14 mouse cellular contexts compared by ENCODE assay signal in genomic region chr7:35371096-35371495, GRCm38 (mm10). TPM values are rescaled to one million over a fixed set of nuclear protein-coding genes. Genes with fewer than 3 reads are reported as not detected.
DNase-seq lines count a peak whose midpoint lies in the region; ATAC-seq lines count a peak whose summit lies in the region.
"Had no signal": no experiment of that assay in that cellular context is flagged by ENCODE, and none has a peak within 500 bp of the region (broad histone marks: within the 10 kb centered on the region; RNA-seq: fewer than 3 reads in every experiment).

No protein-coding gene starts in this region.

- 27% methylated on average over 14 of the region's 14 CpGs for WGBS in midbrain, embryonic 10.5 days
- 10% methylated on average over 14 of the region's 14 CpGs for WGBS in midbrain, embryonic 13.5 days
- WGBS in hindbrain, embryonic 10.5 days: 27% methylated on average over 14 of the region's 14 CpGs
- WGBS in intestine, embryonic 16.5 days: 54% methylated on average over 14 of the region's 14 CpGs
- 65% methylated on average over 14 of the region's 14 CpGs for WGBS in stomach, embryonic 16.5 days

- no peak overlapping the region for H3K4me2 ChIP-seq in midbrain, embryonic 13.5 days (replicated peaks)
- H3K4me2 ChIP-seq in intestine, embryonic 16.5 days (ENCODE audit: low read depth, low read length): peak overlapping the region; percentile 1; the same call in 1 of the 2 replicates
- H3K4me2 ChIP-seq in stomach, embryonic 16.5 days (ENCODE audit: low read depth, low read length): no peak overlapping the region
- H3K4me2 ChIP-seq: liver, embryonic 12.5 days had no signal

- peaks cover 18% of the 10 kb centered on the region for H3K4me1 ChIP-seq in midbrain, embryonic 10.5 days
- no peaks in the 10 kb centered on the region for H3K4me1 ChIP-seq in midbrain, embryonic 13.5 days (replicated peaks)
- peaks cover 26% of the 10 kb centered on the region for H3K4me1 ChIP-seq in hindbrain, embryonic 10.5 days (replicated peaks)
- peaks cover 21% of the 10 kb centered on the region for H3K4me1 ChIP-seq in intestine, embryonic 16.5 days (ENCODE audit: control insufficient read depth, insufficient read depth, low read length)
- peaks cover 10% of the 10 kb centered on the region; the same call in 1 of the 2 replicates for H3K4me1 ChIP-seq in stomach, embryonic 16.5 days (ENCODE audit: control insufficient read depth, insufficient read depth, low read length)

- peak; percentile 23 for DNase-seq in midbrain, embryonic 10.5 days (ENCODE audit: low spot score)
- DNase-seq in hindbrain, embryonic 10.5 days (ENCODE audit: low spot score): peak; percentile 37
- DNase-seq in right cerebral cortex, adult 2 months (ENCODE audit: low spot score in 2 of 2): no peak
- no peak for DNase-seq in cerebellum, postnatal 36 days
- DNase-seq: adrenal gland, adult 8-10 months; gastrocnemius, postnatal 36 days; kidney, postnatal 10 days; lung, postnatal 14 days; right cerebral cortex, postnatal 14 days had no signal

- H3K27me3 ChIP-seq in midbrain, embryonic 10.5 days (ENCODE audit: low read depth, poor library complexity, severe bottlenecking): no peaks in the 10 kb centered on the region
- no peaks in the 10 kb centered on the region for H3K27me3 ChIP-seq in midbrain, embryonic 13.5 days
- no peaks in the 10 kb centered on the region for H3K27me3 ChIP-seq in hindbrain, embryonic 10.5 days (ENCODE audit: insufficient read depth, poor library complexity, severe bottlenecking)
- H3K27me3 ChIP-seq in intestine, embryonic 16.5 days (replicated peaks; ENCODE audit: control insufficient read depth, insufficient read depth, low read length): no peaks in the 10 kb centered on the region
- H3K27me3 ChIP-seq in stomach, embryonic 16.5 days (ENCODE audit: control insufficient read depth, insufficient read depth, low read length): no peaks in the 10 kb centered on the region
- H3K27me3 ChIP-seq: CH12.LX; liver, embryonic 12.5 days had no signal

- no peak for ATAC-seq in midbrain, embryonic 13.5 days
- no peak for ATAC-seq in intestine, embryonic 16.5 days
- no peak for ATAC-seq in stomach, embryonic 16.5 days (ENCODE audit: insufficient read depth, low FRiP score)
- ATAC-seq: liver, embryonic 12.5 days had no signal

- no peak overlapping the region; the same call in 1 of the 2 replicates for H3K9ac ChIP-seq in midbrain, embryonic 13.5 days (replicated peaks)
- peak overlapping the region; percentile 53; the same call in 1 of the 2 replicates for H3K9ac ChIP-seq in intestine, embryonic 16.5 days (ENCODE audit: low read depth, low read length)
- H3K9ac ChIP-seq in stomach, embryonic 16.5 days (ENCODE audit: low read length): no peak overlapping the region
- H3K9ac ChIP-seq: liver, embryonic 12.5 days had no signal

- 0 out of 2 replicates have a peak overlapping the region, but pooled peaks have one; percentile 14 for H3K4me3 ChIP-seq in midbrain, embryonic 10.5 days
- no peak overlapping the region for H3K4me3 ChIP-seq in midbrain, embryonic 13.5 days (replicated peaks)
- peak overlapping the region; percentile 23 for H3K4me3 ChIP-seq in hindbrain, embryonic 10.5 days
- H3K4me3 ChIP-seq in intestine, embryonic 16.5 days (ENCODE audit: low read length): no peak overlapping the region
- no peak overlapping the region for H3K4me3 ChIP-seq in stomach, embryonic 16.5 days (replicated peaks; ENCODE audit: low read length)
- H3K4me3 ChIP-seq: liver, embryonic 12.5 days had no signal

- H3K27ac ChIP-seq in midbrain, embryonic 10.5 days (replicated peaks): peak overlapping the region; percentile 75
- H3K27ac ChIP-seq in midbrain, embryonic 13.5 days: no peak overlapping the region
- peak overlapping the region; percentile 84 for H3K27ac ChIP-seq in hindbrain, embryonic 10.5 days
- H3K27ac ChIP-seq in intestine, embryonic 16.5 days (ENCODE audit: low read length): peak overlapping the region; percentile 97
- H3K27ac ChIP-seq in stomach, embryonic 16.5 days (ENCODE audit: low read length): 0 out of 2 replicates have a peak overlapping the region, but pooled peaks have one; percentile 9
- H3K27ac ChIP-seq: liver, embryonic 12.5 days had no signal

- no peaks in the 10 kb centered on the region for H3K9me3 ChIP-seq in midbrain, embryonic 10.5 days (replicated peaks)
- no peaks in the 10 kb centered on the region; the same call in 1 of the 2 replicates for H3K9me3 ChIP-seq in midbrain, embryonic 13.5 days
- peaks cover 5% of the 10 kb centered on the region; the same call in 1 of the 2 replicates for H3K9me3 ChIP-seq in hindbrain, embryonic 10.5 days
- H3K9me3 ChIP-seq in intestine, embryonic 16.5 days (ENCODE audit: control insufficient read depth, low read length): no peaks in the 10 kb centered on the region
- peaks cover 5% of the 10 kb centered on the region for H3K9me3 ChIP-seq in stomach, embryonic 16.5 days (replicated peaks; ENCODE audit: control insufficient read depth, low read length)
- H3K9me3 ChIP-seq: liver, embryonic 12.5 days had no signal

- no peaks in the 10 kb centered on the region for H3K36me3 ChIP-seq in midbrain, embryonic 10.5 days
- H3K36me3 ChIP-seq in midbrain, embryonic 13.5 days: no peaks in the 10 kb centered on the region
- H3K36me3 ChIP-seq in hindbrain, embryonic 10.5 days: peaks cover 8% of the 10 kb centered on the region; the same call in 1 of the 2 replicates
- peaks cover 10% of the 10 kb centered on the region for H3K36me3 ChIP-seq in intestine, embryonic 16.5 days (ENCODE audit: control insufficient read depth, insufficient read depth, low read length)
- no peaks in the 10 kb centered on the region; the same call in 1 of the 2 replicates for H3K36me3 ChIP-seq in stomach, embryonic 16.5 days (ENCODE audit: control insufficient read depth, insufficient read depth, low read length)

RNA-seq across cellular contexts. Expression of gene Faap24, which starts 25.5 kb away (rescaled TPM):
- polyA plus RNA-seq in midbrain, embryonic 10.5 days (2016; fragmentation: Nextera tagmentation; extraction: Ambion mirVana): 25.2 and 25.3 TPM in 2 replicates
- 21.9 and 22.8 TPM in 2 replicates for polyA plus RNA-seq in midbrain, embryonic 13.5 days (2015; fragmentation: Nextera tagmentation; extraction: Ambion mirVana)
- 25.3 and 28.7 TPM in 2 replicates for polyA plus RNA-seq in hindbrain, embryonic 10.5 days (2016; fragmentation: Nextera tagmentation; extraction: Ambion mirVana)
- polyA plus RNA-seq in intestine, embryonic 16.5 days (2015; fragmentation: Nextera tagmentation; extraction: Ambion mirVana): 21.1 and 22.5 TPM in 2 replicates
- 14.7 and 15.9 TPM in 2 replicates for polyA plus RNA-seq in stomach, embryonic 16.5 days (2015; fragmentation: Nextera tagmentation; extraction: Ambion mirVana)

RNA-seq across cellular contexts. Expression of gene Cep89, which starts 25.7 kb away (rescaled TPM):
- polyA plus RNA-seq in midbrain, embryonic 10.5 days (2016; fragmentation: Nextera tagmentation; extraction: Ambion mirVana): 65.8 and 67.0 TPM in 2 replicates
- polyA plus RNA-seq in midbrain, embryonic 13.5 days (2015; fragmentation: Nextera tagmentation; extraction: Ambion mirVana): 36.2 and 38.3 TPM in 2 replicates
- polyA plus RNA-seq in hindbrain, embryonic 10.5 days (2016; fragmentation: Nextera tagmentation; extraction: Ambion mirVana): 58.6 and 59.7 TPM in 2 replicates
- 41.4 and 45.0 TPM in 2 replicates for polyA plus RNA-seq in intestine, embryonic 16.5 days (2015; fragmentation: Nextera tagmentation; extraction: Ambion mirVana)
- polyA plus RNA-seq in stomach, embryonic 16.5 days (2015; fragmentation: Nextera tagmentation; extraction: Ambion mirVana): 41.1 and 41.8 TPM in 2 replicates

RNA-seq across cellular contexts. Expression of gene Rhpn2, which starts 37.1 kb away (rescaled TPM):
- 3.2 and 3.7 TPM in 2 replicates for polyA plus RNA-seq in midbrain, embryonic 10.5 days (2016; fragmentation: Nextera tagmentation; extraction: Ambion mirVana)
- polyA plus RNA-seq in midbrain, embryonic 13.5 days (2015; fragmentation: Nextera tagmentation; extraction: Ambion mirVana): 1.3 and 1.5 TPM in 2 replicates
- 4.0 and 5.7 TPM in 2 replicates for polyA plus RNA-seq in hindbrain, embryonic 10.5 days (2016; fragmentation: Nextera tagmentation; extraction: Ambion mirVana)
- polyA plus RNA-seq in intestine, embryonic 16.5 days (2015; fragmentation: Nextera tagmentation; extraction: Ambion mirVana): 95.3 and 105 TPM in 2 replicates
- 32.4 and 37.5 TPM in 2 replicates for polyA plus RNA-seq in stomach, embryonic 16.5 days (2015; fragmentation: Nextera tagmentation; extraction: Ambion mirVana)

RNA-seq across cellular contexts. Expression of gene Gpatch1, which starts 52.9 kb away (rescaled TPM):
- 16.8 and 17.5 TPM in 2 replicates for polyA plus RNA-seq in midbrain, embryonic 10.5 days (2016; fragmentation: Nextera tagmentation; extraction: Ambion mirVana)
- 21.4 and 23.6 TPM in 2 replicates for polyA plus RNA-seq in midbrain, embryonic 13.5 days (2015; fragmentation: Nextera tagmentation; extraction: Ambion mirVana)
- 15.3 and 16.5 TPM in 2 replicates for polyA plus RNA-seq in hindbrain, embryonic 10.5 days (2016; fragmentation: Nextera tagmentation; extraction: Ambion mirVana)
- polyA plus RNA-seq in intestine, embryonic 16.5 days (2015; fragmentation: Nextera tagmentation; extraction: Ambion mirVana): 14.8 and 15.3 TPM in 2 replicates
- 13.5 and 14.3 TPM in 2 replicates for polyA plus RNA-seq in stomach, embryonic 16.5 days (2015; fragmentation: Nextera tagmentation; extraction: Ambion mirVana)

Comparison
In these comparisons a context has a peak if more than half of its experiments do, and no peak if none do; other contexts are left out.
1. H3K4me3 ChIP-seq: peak in midbrain, embryonic 10.5 days (single experiment) and hindbrain, embryonic 10.5 days (single experiment); none in midbrain, embryonic 13.5 days (single experiment), intestine, embryonic 16.5 days (single experiment) and stomach, embryonic 16.5 days (single experiment).
2. DNase-seq: peak in midbrain, embryonic 10.5 days (single experiment) and hindbrain, embryonic 10.5 days (single experiment); none in right cerebral cortex, adult 2 months (0 of 2) and cerebellum, postnatal 36 days (0 of 2).